ENCODE assay signal across 8 mouse cellular contexts in the genomic region with DNA sequence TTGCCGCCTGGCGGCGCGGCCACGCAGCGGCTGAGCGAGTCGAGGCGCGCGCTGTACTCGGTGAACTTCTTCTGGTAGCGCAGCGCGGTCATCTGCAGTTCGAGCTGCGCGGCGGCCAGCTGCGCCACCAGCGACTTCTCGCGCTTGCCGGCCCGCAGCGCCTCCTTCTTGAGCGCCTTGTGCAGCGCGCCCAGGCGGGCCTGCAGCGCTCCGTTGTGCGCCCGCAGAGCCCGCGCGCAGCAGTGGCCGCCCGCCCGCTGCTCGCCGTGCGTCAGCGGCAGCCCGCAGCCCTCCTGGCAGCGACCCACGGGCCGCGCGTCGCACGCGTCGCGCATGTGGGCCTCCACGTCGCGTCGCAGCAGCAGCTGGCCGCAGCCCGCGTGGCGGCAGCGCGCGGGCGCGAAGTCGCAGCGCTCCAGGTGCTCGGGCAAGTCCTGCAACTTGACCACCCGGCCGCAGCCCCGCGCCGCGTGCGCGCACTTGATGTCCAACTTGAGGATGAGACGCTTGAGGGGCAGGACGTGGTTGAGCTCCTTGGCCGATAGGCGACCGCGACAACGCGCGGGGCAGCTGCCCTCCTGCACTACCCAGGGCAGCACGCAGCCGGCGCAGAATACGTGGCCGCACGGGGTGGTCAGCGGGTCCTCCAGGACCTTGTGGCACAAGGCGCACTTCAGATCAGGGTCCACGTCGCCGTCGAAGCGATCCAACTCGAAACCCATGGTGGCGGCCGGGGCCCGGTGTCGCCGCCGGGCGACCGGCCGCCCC. TPM values are rescaled to one million over a fixed set of nuclear protein-coding genes. Genes with fewer than 3 reads are reported as not detected.
A peak's percentile ranks its signal among the peaks of the same experiment; 100 is the strongest.
DNase-seq lines count a peak whose midpoint lies in the region; TF ChIP-seq lines count a peak whose summit lies in the region.

Gene Pdzrn3, minus strand, starts transcription at position 731 of the 768 bp plus-strand sequence.

- under 1% methylated on average over 111 of the region's 111 CpGs for WGBS in hindbrain, embryonic 10.5 days

- in situ Hi-C loops in ES-E14 (cut with MboI; ENCODE audit: low sequenced_read_pairs in 2 of 2, unreplicated experiment in 2 of 2): no loop called here

- no peaks in the 10 kb centered on the region for H3K9me3 ChIP-seq in ES-E14 (ENCODE audit: control insufficient read depth, insufficient read depth, low read depth, low read length)
- no peaks in the 10 kb centered on the region for H3K9me3 ChIP-seq in hindbrain, embryonic 10.5 days

- no peaks in the 10 kb centered on the region; a peak in 1 of 4 replicates for H3K4me1 ChIP-seq in ES-E14 (ENCODE audit: control insufficient read depth in 2 of 2, insufficient read depth in 2 of 2, low read length in 2 of 2, poor library complexity in 1 of 2)
- H3K4me1 ChIP-seq in hindbrain, embryonic 10.5 days (replicated peaks): peaks cover 60% of the 10 kb centered on the region

- peak within 1 kb of the TSS; percentile 66 to 73 for H3K4me3 ChIP-seq in ES-E14 (ENCODE audit: insufficient read depth in 1 of 2, low read depth in 1 of 2, low read length in 2 of 2, poor library complexity in 1 of 2, severe bottlenecking in 1 of 2)
- H3K4me3 ChIP-seq in hindbrain, embryonic 10.5 days: peak within 1 kb of the TSS; percentile 73
- peak within 1 kb of the TSS; percentile 54 for H3K4me3 ChIP-seq in left cerebral cortex, adult 2 months

- intact Hi-C loops in left cerebral cortex, adult 2 months (cut with DNase I): loop anchor here (5.0 to 10.0 kb wide), 3 partner anchors 103 to 230 kb away; no protein-coding TSS in a partner anchor

- peak within 1 kb of the TSS; percentile 43 for H3K9ac ChIP-seq in ES-E14 (ENCODE audit: insufficient read depth, low read depth, low read length, poor library complexity, severe bottlenecking)

- no peak within 1 kb of the TSS for H3K27ac ChIP-seq in ES-E14 (ENCODE audit: insufficient read depth, low read depth, low read length, poor library complexity, severe bottlenecking)
- H3K27ac ChIP-seq in hindbrain, embryonic 10.5 days: peak within 1 kb of the TSS; percentile 93
- peak within 1 kb of the TSS; percentile 89 for H3K27ac ChIP-seq in left cerebral cortex, adult 2 months

- H3K36me3 ChIP-seq in ES-E14 (ENCODE audit: control insufficient read depth, insufficient read depth, low read length, poor library complexity, severe bottlenecking): no peaks in the 10 kb centered on the region
- 0 out of 2 replicates have a peak, but pooled peaks cover 3% of the 10 kb centered on the region for H3K36me3 ChIP-seq in hindbrain, embryonic 10.5 days

- H3K27me3 ChIP-seq in hindbrain, embryonic 10.5 days (ENCODE audit: insufficient read depth, poor library complexity, severe bottlenecking): peaks cover 27% of the 10 kb centered on the region

- no peak for DNase-seq in ES-E14 (ENCODE audit: low read depth, low spot score)
- peak in 1 of 2 experiments; percentile 26 for DNase-seq in adrenal gland, postnatal 4 days (ENCODE audit: low spot score in 2 of 2)
- DNase-seq in frontal cortex, adult 2 months (ENCODE audit: extremely low spot score in 1 of 2, low spot score in 1 of 2): peak in 1 of 2 experiments; percentile 60
- peak; percentile 76 for DNase-seq in hindbrain, embryonic 10.5 days (ENCODE audit: low spot score)
- DNase-seq in left cerebral cortex, adult 2 months (ENCODE audit: extremely low spot score in 1 of 2, low spot score in 2 of 2): peak; percentile 65 to 72
- peak; percentile 63 to 84 for DNase-seq in lung, postnatal 4 days
- peak; percentile 69 to 71 for DNase-seq in right cerebral cortex, postnatal 10 days (ENCODE audit: low spot score in 2 of 2)
- DNase-seq in spleen, postnatal 36 days (ENCODE audit: low spot score in 2 of 2): no peak

- TF ChIP-seq CTCF in left cerebral cortex, adult 2 months (IDR thresholded peaks at IDR 0.05): peak; percentile 53

TF ChIP-seq in ES-E14, 5 proteins besides CTCF, POLR2A, EP300 and RAD21:
- TF ChIP-seq HCFC1 (IDR thresholded peaks at IDR 0.05; ENCODE audit: borderline replicate concordance, insufficient read depth, low read length) (no peak), MAFK (IDR thresholded peaks at IDR 0.05; ENCODE audit: insufficient read depth, low read depth, low read length) (no peak), CHD2 (IDR thresholded peaks at IDR 0.05; ENCODE audit: low read depth, low read length) (no peak), ZNF384 (IDR thresholded peaks at IDR 0.05; ENCODE audit: low read depth, low read length) (no peak), ZC3H11A (IDR thresholded peaks at IDR 0.05; ENCODE audit: borderline replicate concordance, low read depth, low read length) (no peak)

RNA-seq across cellular contexts. Expression of gene Pdzrn3, which starts in this region (rescaled TPM):
- 1.7 and 3.8 TPM in 2 replicates for total RNA-seq in ES-E14 (2012; rRNA removed)
- 10 to 100 TPM; 22.8 to 23.0 TPM for total RNA-seq in adrenal gland, postnatal 4 days (2021)
- 18.4 and 18.5 TPM in 2 replicates for polyA plus RNA-seq in frontal cortex, adult 2 months (2012; rRNA removed)
- polyA plus RNA-seq in hindbrain, embryonic 10.5 days (2016; fragmentation: Nextera tagmentation; extraction: Ambion mirVana): 6.7 and 13.2 TPM in 2 replicates
- 10 to 100 TPM; 47.9 to 50.8 TPM for total RNA-seq in left cerebral cortex, adult 2 months (2021)

Comparison
In these comparisons a context has a peak if more than half of its experiments do, and no peak if none do; other contexts are left out.
1. DNase-seq: peak in hindbrain, embryonic 10.5 days (single experiment), left cerebral cortex, adult 2 months (2 of 2), lung, postnatal 4 days (2 of 2) and right cerebral cortex, postnatal 10 days (2 of 2); none in ES-E14 (single experiment) and spleen, postnatal 36 days (0 of 2).
2. Peak in every context shown above with its lines, with median percentiles within 50 percentile points of each other: H3K4me3 ChIP-seq.